Mouse (Mus musculus): ENCODE data around the gene Olfm2.

GRCm38 (mm10) chr9:20758243-20758642, 12.1 kb upstream of the Olfm2 start:
- TF ChIP-seq REST (IDR thresholded peaks at IDR 0.05; ENCODE audit: insufficient read depth, insufficient read length) (no peak), USF1 (IDR thresholded peaks at IDR 0.05; ENCODE audit: low read depth) (no peak)

Data from myocyte (in vitro differentiated cells).